Mouse (Mus musculus): Measurements from ENCODE around the gene Ncam2. TPM values are rescaled to one million over a fixed set of nuclear protein-coding genes. Genes with fewer than 3 reads are reported as not detected.

Gene Ncam2
- polyA plus RNA-seq, 1 experiment from 2014 or later, result 0.11 TPM

GRCm38 (mm10) chr16:81651550-81651949 is 451.1 kb downstream of the Ncam2 start:
- H3K27me3 ChIP-seq (replicated peaks; ENCODE audit: insufficient read depth, low read length), result no peaks in the 10 kb centered on the region
- no peak for DNase-seq (ENCODE audit: low spot score)
- H3K36me3 ChIP-seq (ENCODE audit: insufficient read depth, low read length), result no peaks in the 10 kb centered on the region
- no peak for TF ChIP-seq EP300 (IDR thresholded peaks at IDR 0.05)
- no peak for TF ChIP-seq CTCF (IDR thresholded peaks at IDR 0.05)
- no peak overlapping the region for H3K27ac ChIP-seq (ENCODE audit: low read length)
- ATAC-seq, result no peak
- no peaks in the 10 kb centered on the region for H3K4me1 ChIP-seq (ENCODE audit: insufficient read depth, low read depth, low read length)
- WGBS, result 41% methylated on average over 1 of the region's 1 CpGs
- H3K4me2 ChIP-seq (replicated peaks; ENCODE audit: low read depth, low read length), result no peak overlapping the region
- no peak overlapping the region for H3K4me3 ChIP-seq (ENCODE audit: low read depth, low read length)
- H3K9ac ChIP-seq (replicated peaks; ENCODE audit: low read depth), result no peak overlapping the region
- H3K9me3 ChIP-seq (ENCODE audit: low read length), result no peaks in the 10 kb centered on the region

GRCm38 (mm10) chr16:81656550-81656949 is 456.1 kb downstream of the Ncam2 start:
- 81% methylated on average over 2 of the region's 2 CpGs for WGBS
- Histone ChIP-seq H3K4me3 (ENCODE audit: low read depth, low read length) (no peak overlapping the region), H3K4me2 (replicated peaks; ENCODE audit: low read depth, low read length) (no peak overlapping the region), H3K27ac (ENCODE audit: low read length) (no peak overlapping the region), H3K36me3 (ENCODE audit: insufficient read depth, low read length) (no peaks in the 10 kb centered on the region), H3K9me3 (ENCODE audit: low read length) (no peaks in the 10 kb centered on the region), H3K27me3 (replicated peaks; ENCODE audit: insufficient read depth, low read length) (no peaks in the 10 kb centered on the region), H3K9ac (replicated peaks; ENCODE audit: low read depth) (no peak overlapping the region), H3K4me1 (ENCODE audit: insufficient read depth, low read depth, low read length) (no peaks in the 10 kb centered on the region)
- no peak for DNase-seq (ENCODE audit: low spot score)
- ATAC-seq, result no peak
- TF ChIP-seq EP300 (IDR thresholded peaks at IDR 0.05), result no peak
- no peak for TF ChIP-seq CTCF (IDR thresholded peaks at IDR 0.05)

- H3K9ac ChIP-seq (replicated peaks; ENCODE audit: low read depth), result no peak overlapping the region
- H3K27ac ChIP-seq (ENCODE audit: low read length), result no peak overlapping the region
- DNase-seq (ENCODE audit: low spot score) (no peak), ATAC-seq (no peak)
- no peaks in the 10 kb centered on the region for H3K4me1 ChIP-seq (ENCODE audit: insufficient read depth, low read depth, low read length)
- WGBS, result 55% methylated on average over 1 of the region's 1 CpGs
- H3K9me3 ChIP-seq (ENCODE audit: low read length), result no peaks in the 10 kb centered on the region
- H3K27me3 ChIP-seq (replicated peaks; ENCODE audit: insufficient read depth, low read length), result no peaks in the 10 kb centered on the region
- no peak overlapping the region for H3K4me2 ChIP-seq (replicated peaks; ENCODE audit: low read depth, low read length)
- H3K36me3 ChIP-seq (ENCODE audit: insufficient read depth, low read length), result no peaks in the 10 kb centered on the region
- no peak for TF ChIP-seq EP300 (IDR thresholded peaks at IDR 0.05)
- TF ChIP-seq CTCF (IDR thresholded peaks at IDR 0.05), result no peak
- H3K4me3 ChIP-seq (ENCODE audit: low read depth, low read length), result no peak overlapping the region
Observed at GRCm38 (mm10) chr16:81673866-81674265, 473.4 kb downstream of the Ncam2 start.

GRCm38 (mm10) chr16:81675546-81675945 is 475.0 kb downstream of the Ncam2 start:
- no peaks in the 10 kb centered on the region for H3K27me3 ChIP-seq (replicated peaks; ENCODE audit: insufficient read depth, low read length)
- TF ChIP-seq EP300 (IDR thresholded peaks at IDR 0.05) (no peak), CTCF (IDR thresholded peaks at IDR 0.05) (no peak)
- DNase-seq (ENCODE audit: low spot score), result no peak
- ATAC-seq, result no peak
- no peaks in the 10 kb centered on the region for H3K4me1 ChIP-seq (ENCODE audit: insufficient read depth, low read depth, low read length)
- H3K9me3 ChIP-seq (ENCODE audit: low read length), result no peaks in the 10 kb centered on the region
- 67% methylated on average over 1 of the region's 1 CpGs for WGBS
- no peak overlapping the region for H3K4me3 ChIP-seq (ENCODE audit: low read depth, low read length)
- no peak overlapping the region for H3K4me2 ChIP-seq (replicated peaks; ENCODE audit: low read depth, low read length)
- H3K36me3 ChIP-seq (ENCODE audit: insufficient read depth, low read length), result no peaks in the 10 kb centered on the region
- H3K27ac ChIP-seq (ENCODE audit: low read length), result no peak overlapping the region
- no peak overlapping the region for H3K9ac ChIP-seq (replicated peaks; ENCODE audit: low read depth)
